Mouse (Mus musculus): ENCODE results near the gene Ubac2.

The Ubac2 gene

DNA sequence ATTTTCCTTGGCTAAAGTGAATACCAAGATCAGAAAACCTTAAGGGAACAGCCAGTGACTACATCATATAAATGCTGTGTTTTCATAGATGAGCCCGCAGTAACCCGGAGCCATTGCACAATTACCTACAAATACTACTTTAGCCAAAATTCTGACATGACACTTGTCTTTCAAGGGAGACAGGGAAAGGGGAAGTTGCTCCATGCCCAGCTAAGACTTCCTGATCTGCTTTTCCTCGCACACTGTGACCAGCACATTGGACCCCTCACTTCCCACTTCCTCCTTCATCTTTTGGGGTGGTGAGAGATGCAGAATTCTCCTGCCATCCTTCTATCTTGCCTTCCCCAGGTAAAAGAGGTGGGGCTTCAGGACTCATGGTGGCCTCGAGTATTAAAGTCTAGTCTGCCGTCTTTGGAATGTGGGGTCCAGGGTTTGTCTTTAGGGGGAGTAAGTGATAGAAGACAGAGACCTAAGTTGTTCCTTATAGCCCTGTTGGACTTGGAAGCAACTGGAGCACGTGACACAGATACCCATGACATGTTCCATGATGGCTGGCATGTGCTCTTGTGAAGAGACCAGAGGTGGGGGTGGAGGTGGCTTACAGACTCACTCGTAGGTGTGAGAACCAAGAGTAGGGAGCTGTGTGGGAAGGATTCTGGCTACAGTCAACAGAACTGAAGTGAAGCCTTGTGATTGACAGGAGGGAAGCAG, 116.6 kb downstream of the Ubac2 start:
- DNase-seq (ENCODE audit: extremely low read depth, insufficient read length, low spot score) = no peak

DNA sequence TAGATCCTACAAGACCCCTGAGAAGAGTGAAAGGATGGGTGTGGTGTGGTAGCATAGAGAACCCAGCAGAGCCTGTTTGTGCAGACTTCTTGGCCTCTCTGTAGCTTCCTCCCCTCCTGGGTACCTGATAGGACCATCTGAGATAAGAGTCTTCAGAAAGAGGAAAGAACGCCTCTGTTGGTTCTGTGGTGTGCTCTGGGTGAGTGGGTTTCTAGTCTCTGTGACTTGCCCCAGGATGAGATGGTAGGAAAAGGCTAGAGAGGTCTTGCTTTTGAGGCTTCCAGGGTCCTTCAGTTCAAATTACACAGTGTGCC, 117.1 kb downstream of the Ubac2 start:
- DNase-seq (ENCODE audit: extremely low read depth, insufficient read length, low spot score) = no peak

DNA sequence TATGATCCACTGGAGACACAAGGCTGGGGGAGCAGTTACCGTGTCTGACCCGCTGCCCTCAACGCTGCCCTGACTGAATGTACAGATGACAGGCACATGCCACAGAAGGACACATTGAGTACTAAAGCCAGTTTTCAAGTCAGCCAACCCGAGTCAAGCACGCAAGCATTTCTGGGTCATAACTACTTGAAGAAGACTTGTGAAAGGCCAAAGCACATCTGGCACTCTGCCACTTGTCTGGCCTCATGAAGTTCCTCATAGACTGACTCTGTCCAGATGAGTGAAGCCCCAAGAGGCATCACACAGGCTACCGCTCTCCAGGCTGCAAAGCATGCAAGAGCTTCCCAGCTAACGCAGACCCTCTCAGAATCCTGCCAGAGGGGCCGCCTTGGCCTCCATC, 118.4 kb downstream of the Ubac2 start:
- no peak for DNase-seq (ENCODE audit: extremely low read depth, insufficient read length, low spot score)

DNA sequence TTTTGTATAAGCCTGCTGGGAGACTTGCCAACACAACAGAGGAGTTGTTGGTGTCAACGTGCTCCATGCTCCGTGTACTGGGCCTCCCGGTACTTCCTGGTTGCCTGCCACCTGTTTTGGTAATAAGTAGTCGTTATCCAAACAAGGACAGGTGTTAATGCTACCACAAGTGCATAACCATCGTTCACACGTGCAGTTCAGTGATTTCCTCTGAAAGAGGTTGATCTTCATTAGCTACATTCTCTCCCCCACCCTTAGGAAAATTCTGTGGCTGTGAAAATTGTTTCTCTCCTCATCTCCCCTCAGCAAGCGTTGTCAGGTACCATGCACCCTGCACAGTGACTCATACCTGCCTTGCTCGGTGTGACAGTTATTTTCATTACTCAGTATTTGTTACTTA, 121.0 kb downstream of the Ubac2 start:
- no peak for DNase-seq (ENCODE audit: extremely low read depth, insufficient read length, low spot score)

DNA sequence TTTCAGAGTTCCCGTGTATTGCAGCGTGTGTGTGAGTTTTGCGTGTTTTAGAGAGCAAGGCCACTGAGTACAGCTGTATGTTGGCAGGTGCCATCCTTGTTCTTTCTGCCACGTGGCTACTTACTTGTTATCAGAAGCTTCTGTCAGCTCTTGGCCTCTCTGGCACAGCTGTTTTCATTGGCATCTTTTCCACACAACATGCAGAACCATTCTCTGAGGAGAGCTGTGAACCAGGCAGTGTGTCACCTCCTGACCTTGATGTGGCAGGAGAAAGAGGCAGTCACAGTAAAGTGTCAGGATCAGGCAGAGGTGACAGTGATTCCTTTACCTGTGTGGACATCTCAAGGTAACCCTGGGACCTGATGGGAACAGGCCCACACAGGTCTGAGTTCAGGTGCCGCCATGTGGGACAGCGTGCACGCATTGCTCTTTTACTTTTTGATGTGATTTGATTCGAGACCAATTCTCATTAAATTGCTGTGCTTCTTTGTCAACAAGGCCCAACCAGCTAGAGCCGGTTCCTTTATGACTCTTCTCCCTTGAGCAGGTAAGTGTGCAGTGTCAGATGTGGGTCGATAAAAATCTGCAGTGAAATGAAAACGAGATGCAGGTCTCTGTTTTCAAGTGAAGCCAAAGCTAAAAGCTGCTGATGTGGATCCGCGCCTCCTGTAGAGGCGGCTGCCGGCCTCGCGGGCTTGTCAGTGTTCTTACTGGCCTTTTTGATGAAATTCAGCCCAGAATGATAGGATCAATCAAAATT, 122.1 kb downstream of the Ubac2 start:
- no peak for DNase-seq (ENCODE audit: extremely low read depth, insufficient read length, low spot score)

DNA sequence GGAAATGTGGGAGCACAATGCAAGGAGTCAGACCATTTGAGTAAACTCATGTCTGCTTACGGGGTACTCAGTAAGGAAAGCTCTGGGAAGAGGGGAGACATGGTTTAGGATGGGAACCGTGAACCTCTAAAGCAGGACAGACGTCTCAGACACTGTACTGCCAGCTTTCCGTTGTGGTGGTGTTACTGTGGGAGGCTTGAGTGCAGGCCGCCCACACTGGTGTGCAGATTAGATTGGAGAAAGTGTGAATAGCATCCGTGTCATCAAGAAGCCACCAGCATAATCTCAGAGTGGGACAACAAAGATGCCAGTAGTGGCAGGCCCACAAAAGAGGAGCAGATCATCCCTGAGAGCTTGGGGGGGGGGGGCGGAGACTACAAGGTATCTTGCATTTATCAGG, 123.8 kb downstream of the Ubac2 start:
- no peak for DNase-seq (ENCODE audit: extremely low read depth, insufficient read length, low spot score)

DNA sequence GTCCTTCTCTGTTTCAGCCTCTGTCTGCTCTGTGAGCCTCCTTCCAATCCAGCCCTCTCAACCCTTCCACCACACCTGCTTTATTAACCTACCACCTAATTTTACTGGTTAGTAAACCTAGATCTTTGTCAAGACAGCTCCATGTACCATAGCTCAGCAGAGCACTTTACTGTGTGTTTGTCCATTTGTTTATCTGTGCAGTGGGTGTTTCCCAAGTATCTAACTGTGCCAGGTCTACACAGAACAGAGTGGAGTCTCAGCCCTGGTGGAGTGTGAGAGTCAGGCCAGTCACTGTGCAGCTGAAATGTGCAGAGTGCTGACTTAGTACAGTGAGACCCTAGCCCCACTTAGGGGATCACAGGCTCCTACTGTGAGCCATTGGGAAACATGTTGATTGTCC, 125.4 kb downstream of the Ubac2 start:
- DNase-seq (ENCODE audit: extremely low read depth, insufficient read length, low spot score) = no peak

DNA sequence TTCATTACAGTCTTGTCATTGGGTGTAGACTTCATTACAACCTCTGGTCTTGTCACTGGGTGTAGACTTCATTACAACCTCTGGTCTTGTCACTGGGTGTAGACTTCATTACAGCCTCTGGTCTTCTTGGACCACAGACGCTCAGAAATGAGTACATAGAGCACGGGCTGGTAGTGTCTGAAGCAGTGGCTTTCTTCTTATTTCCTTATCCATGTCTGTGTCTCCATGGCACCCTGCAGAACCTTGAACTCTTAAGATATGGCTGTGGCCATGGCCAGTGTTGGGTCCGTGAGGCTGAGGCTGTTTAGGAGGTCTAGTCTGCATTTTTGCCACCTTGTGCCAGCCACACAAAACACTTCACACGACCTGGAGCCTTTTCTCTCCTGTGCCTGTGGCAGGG, 129.8 kb downstream of the Ubac2 start:
- DNase-seq (ENCODE audit: extremely low read depth, insufficient read length, low spot score) = no peak

DNA sequence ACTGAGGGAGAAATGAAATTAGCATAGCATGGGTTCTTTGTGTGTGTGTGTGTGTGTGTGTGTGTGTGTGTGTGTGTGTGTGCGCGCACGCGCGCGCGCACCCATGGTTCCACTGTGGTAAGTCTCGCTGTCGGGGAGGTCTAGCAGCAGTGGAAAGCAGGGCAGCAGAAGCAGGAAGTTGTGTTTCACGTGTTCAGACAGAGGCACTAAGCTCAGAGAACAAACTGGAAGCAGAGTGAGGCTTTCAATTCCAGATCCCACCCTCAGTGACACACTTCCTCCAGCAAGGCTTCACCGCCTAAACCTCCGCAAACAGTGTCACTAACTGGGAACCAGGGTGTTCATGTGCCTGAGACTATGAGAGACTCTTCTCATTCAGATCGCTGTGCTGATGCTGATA, 131.1 kb downstream of the Ubac2 start:
- no peak for DNase-seq (ENCODE audit: extremely low read depth, insufficient read length, low spot score)

DNA sequence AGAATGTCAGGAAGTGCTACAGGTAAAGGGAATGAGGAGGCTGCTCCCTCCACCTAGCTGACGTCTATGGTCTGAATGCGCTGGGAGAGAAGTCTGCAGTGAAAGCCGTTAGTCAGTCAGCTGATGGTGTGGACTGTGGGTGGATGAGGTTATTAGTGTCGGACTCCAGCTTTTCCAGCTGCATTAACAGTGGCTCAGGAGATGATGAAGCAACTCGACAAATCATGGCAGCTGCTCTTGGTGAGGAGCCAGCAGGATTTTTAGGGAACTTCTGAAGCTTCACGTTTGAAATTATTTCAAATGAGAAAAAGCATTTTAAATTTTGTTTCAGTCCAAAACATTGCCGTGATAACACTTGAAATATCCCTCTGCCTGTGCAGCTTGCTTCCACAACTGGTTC, 131.9 kb downstream of the Ubac2 start:
- DNase-seq (ENCODE audit: extremely low read depth, insufficient read length, low spot score) = no peak

DNA sequence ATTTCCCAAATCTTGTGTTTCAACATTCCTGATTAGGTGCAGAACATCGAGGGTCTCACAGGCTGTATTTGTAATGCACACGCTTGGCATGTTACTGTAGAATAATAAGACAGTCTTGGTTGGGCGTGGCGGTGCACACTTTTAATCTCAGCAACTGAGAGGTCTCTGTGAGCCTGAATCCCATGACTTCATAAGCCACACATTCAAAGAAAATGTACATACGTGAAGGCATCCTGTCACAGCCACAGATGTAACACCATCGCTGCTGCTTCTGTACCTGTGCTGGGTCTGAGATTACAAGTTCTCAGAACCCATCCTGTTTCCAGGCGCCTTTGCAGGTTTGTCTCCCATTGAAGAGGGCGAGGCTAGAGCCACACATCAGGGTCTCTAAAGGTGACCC, 133.3 kb downstream of the Ubac2 start:
- no peak for DNase-seq (ENCODE audit: extremely low read depth, insufficient read length, low spot score)

DNA sequence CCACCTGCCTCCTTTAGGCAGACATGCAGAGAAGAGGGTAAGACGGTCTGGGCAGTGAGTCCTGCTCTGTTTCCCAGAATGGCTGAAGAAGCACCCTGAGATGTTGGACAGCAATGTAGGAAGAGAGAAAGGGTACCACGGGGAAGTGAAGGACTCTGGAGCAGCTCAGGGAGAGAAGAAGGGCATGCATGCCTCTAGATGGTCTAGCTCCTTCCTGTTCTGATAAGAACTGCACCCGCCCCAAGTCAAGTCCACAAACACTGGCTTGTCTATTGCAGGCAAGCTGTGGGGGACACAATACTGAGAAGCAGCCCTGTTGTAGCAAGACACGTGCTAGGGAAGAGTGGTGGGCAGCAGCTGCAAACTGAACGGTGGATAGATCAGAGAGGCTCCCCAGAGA, 133.8 kb downstream of the Ubac2 start:
- no peak for DNase-seq (ENCODE audit: extremely low read depth, insufficient read length, low spot score)

DNA sequence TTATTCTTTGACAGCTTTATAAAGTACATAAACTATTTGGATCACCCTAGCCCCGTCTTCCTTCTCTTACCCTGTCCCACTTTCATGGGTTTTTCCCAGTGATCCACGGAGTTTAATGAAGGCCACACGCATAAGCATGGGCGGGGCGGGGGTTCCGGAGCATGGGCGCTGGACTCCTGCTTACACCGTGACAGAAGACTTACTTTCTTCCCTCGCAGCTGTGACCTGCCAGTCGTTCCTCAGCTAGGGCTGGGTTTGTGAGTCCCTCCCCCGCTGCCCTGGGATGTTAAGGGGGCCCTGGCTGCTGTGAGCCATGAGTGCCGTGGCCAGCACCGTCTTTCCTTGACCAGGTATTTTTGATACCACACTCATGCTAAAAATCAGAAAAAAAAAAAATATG, 134.4 kb downstream of the Ubac2 start:
- DNase-seq (ENCODE audit: extremely low read depth, insufficient read length, low spot score) = no peak

DNA sequence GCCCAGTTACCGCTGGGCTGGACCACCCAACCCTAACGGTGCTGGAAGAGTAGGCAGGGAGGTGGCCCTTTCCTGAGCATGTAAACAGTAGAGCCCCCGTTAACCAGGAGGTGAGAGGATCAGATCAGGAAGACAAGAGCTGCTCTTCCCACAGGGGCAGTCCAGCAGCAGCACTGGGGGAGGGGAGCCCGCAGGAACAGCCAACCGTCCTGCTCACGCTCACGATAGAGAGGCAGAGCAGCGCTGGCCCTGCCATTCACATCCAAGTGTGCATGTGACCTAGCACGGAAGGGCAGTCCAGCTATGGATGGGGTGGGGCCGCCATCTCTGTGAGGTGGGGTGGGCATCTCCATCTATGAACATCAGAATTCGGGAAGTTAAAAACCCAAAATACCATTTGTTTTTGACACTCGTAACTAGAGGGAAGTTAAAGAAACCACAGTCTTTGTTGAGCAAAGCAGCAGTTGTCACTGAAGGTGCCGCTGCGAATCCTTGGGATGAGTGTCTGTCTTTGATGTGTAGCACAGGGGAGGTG, 135.1 kb downstream of the Ubac2 start:
- no peak for DNase-seq (ENCODE audit: extremely low read depth, insufficient read length, low spot score)

DNA sequence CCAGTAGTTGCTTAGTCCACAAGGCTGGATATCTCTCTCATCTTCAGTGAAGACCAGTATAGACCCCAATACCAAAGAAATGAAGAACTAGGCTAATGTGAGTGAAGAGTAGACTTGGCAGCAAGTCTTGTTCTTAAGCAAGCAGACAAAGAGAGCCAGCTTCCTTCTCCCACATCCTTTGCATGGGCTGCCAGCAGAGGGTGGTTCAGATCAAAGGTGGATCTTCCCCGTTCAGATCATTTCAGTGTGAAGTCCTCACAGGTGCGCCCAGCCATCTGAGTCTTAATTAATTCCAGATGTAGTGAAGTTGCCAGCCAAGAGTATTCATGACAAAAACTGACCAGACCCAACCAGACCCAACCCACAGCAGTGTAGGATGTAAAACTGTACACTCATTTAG, 139.5 kb downstream of the Ubac2 start:
- DNase-seq (ENCODE audit: extremely low read depth, insufficient read length, low spot score) = no peak

DNA sequence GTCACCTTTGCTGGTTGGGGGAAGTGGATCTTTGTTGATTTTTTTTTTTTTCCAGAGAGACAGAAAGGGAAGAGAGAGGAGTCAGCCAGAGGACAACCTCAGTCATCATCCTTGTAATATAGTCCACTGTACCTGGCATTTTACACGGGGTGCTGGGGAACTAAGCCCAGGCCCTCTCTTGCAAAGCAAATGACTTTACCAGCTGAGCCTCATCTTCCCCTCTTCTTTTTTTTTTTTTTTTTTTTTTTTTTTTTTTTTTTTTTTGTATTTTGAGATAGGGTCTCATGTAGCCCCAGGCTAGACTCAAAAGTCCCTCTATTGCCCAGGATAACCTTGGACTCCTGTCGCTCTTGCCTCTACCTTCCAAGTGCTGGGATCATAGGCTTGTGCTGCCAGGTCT, 141.0 kb downstream of the Ubac2 start:
- DNase-seq (ENCODE audit: extremely low read depth, insufficient read length, low spot score) = no peak

DNA sequence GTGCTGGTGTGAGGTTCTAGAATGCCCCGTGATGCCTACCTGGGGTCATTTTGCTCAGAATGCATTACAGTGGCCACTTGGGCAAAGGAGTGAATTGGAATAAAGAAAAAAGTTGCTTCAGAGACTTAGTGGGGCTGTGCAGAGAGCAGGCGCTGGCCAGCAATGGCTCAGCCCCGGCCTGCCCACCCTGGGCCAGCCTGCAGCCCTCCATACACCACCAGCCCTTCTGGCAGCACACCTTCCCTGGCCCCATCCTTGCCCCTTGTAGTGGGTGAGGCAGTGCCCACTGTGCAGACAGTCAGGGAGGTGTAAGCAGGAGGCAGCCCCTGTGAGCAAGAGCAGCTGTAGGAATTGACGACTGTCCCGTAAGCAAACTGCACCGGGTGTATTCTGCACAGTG, 142.1 kb downstream of the Ubac2 start:
- DNase-seq (ENCODE audit: extremely low read depth, insufficient read length, low spot score) = no peak

DNA sequence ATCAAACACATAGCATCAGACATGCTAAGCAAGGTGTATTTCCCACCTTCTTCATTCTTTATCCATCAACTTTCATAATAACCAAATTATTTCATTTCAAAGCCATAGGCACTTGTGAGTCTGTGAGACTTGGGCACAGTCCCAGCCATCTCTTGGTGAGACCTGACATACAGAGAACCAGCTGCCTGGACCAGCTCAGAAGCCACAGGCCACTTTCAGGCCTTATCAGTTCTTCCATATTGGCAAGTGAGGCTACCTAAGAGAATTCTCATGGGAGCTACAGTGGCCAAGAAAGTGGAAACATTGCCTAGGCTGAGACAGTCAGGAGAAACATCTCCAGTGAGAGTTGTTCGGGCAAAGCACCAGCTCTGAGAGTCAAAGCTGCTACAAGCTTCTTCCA, 144.6 kb downstream of the Ubac2 start:
- no peak for DNase-seq (ENCODE audit: extremely low read depth, insufficient read length, low spot score)

DNA sequence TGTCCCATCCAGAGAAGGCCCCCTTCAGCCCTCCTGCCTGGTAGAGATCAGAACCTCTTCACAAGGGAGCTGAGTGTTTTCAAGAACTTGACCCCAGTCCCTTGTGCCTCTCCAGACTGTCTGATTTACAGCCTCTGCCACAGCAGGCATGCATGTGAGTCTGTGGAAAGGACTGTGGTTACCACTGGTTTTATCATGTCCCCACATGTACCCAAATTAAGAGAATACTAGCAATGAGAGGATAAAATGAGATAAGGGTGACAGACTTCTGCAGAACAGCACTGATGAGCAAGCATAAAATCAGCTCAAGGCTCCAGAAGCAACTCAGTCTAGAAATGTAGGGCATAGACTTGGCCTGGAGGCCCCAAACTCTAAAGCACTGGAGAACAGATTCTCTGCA, 145.5 kb downstream of the Ubac2 start:
- no peak for DNase-seq (ENCODE audit: extremely low read depth, insufficient read length, low spot score)

DNA sequence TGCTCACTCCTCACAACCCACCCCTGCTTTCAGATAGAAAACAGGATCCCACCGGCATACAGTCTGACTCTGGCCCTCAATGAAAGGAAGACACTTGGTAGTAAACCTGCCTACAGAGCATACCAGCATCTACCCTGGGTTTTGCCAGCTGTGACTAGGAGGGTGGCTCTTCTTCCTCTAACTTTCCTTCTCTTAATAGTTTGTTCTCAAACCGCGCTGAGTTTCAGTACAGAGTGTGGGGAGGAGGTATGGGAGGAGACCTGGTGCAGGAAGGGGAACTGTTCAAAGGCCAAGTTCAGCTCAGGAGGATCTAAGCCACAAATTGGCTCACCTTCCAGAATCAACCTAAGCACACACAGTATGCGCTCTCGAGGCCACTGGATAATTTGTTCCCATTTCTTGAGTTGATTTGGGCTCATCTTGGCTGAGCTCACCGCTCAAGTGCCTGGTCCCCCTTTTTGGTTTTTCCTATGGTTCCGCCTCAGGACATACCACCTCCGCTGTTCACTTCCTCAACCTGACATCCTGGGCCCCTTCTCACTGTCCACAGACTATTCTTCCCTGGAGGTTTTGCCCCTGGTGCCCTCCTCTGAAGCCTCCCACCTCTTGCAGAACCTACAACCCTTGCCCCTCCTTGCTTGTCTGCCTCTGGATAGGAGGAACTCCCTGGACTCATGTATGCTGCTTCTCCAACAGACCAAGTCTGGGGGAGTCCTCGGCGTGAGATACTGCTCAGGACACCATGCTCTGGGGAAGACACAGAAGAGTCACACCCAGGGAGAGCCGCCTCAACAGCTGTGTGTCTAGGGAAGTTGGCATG, 150.7 kb downstream of the Ubac2 start:
- no peak for DNase-seq (ENCODE audit: extremely low read depth, insufficient read length, low spot score)

DNA sequence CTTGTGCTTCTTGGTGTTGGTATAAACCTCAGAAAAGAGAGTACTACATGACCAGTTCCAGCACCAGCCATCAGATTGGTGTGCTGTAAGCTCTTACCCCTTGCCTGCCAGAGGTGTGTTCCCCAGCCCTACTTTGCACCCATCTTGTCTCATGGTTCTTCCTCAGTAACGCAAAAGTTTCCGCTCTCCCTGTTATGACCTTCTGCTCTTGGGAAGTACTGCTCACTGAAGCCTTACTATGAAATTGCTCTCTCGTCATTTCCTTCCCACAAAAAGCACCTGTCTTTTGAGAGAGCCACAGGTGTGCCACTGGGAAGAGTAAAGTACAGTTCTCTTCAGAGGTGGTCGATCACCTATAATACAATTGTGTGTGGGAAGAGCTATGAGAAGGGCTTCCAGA, 151.4 kb downstream of the Ubac2 start:
- no peak for DNase-seq (ENCODE audit: extremely low read depth, insufficient read length, low spot score)

DNA sequence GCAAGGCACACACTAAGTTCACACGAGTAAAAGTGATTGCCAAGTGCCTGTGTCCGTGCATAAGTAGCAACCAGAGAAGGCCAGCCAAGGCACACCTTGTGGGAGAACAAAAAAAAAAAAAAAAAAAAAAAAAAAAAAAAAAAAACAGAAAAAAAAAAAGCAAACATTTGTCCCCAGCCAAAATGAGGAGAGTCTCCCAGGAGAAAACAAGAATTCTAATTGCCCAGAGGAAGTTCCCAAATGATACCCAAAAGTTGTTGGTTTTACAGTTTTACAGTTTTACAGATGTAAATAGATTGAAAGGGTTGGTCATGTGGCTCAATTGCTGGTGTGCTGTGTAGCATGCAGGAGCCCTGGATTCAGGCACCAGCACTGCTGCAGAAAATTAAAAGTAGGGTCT, 153.6 kb downstream of the Ubac2 start:
- DNase-seq (ENCODE audit: extremely low read depth, insufficient read length, low spot score) = no peak
